Mouse (Mus musculus) lung, adult 2 months (tissue): Measurements from ENCODE around the gene Cmtr2. TPM values are rescaled to one million over a fixed set of nuclear protein-coding genes. Genes with fewer than 3 reads are reported as not detected.

Source experiments
- DNase-seq: peaks from one replicate; pipeline ENCODE4 v3.0.0; 2022
- H3K4me1 ChIP-seq: fragments of 200-500 bp; 2 replicates; pipeline ENCODE4 v1.6.1; 2011; ENCODE audit warnings: low read length; ENCODE audit not compliant: control insufficient read depth, insufficient read depth
- H3K4me3 ChIP-seq: fragments of 200-500 bp; replicated peaks from 2 replicates; pipeline ENCODE3; 2011; ENCODE audit warnings: low read depth, mild to moderate bottlenecking, control low read depth, low read length; ENCODE audit errors: extremely low read depth
- CTCF ChIP-seq: fragments of 200-500 bp; IDR thresholded peaks from 2 replicates; pipeline ENCODE4 v1.5.1; 2011; ENCODE audit warnings: mild to moderate bottlenecking, low read length, control low read depth; ENCODE audit not compliant: insufficient read depth
- POLR2A ChIP-seq: fragments of 200-500 bp; IDR thresholded peaks from 2 replicates; pipeline ENCODE4 v1.6.1; 2011; ENCODE audit warnings: low read depth, mild to moderate bottlenecking, control low read depth, low read length, borderline replicate concordance; ENCODE audit errors: extremely low read depth
- WGBS: fragments of 180-500 bp; shearing (Covaris S2); methylation state at CpG from one replicate; pipeline ENCODE4 v1.1.7; 2018; 5-methylcytosine and 5-hydroxymethylcytosine counted together
- polyA plus RNA-seq: library from polyadenylated mRNA; depleted of rRNA; stranded (reverse); fragments of >200 nt; gene quantifications from 2 replicates; pipeline ENCODE4 v1.2.3, GENCODE M21; 2012; rRNA removed

Gene Cmtr2
- polyA plus RNA-seq = 2.5 and 3.4 TPM in 2 replicates

- no peak for DNase-seq
- Histone ChIP-seq H3K4me1 (peaks cover 2% of the 10 kb centered on the region; the same call in 1 of the 2 replicates), H3K4me3 (no peak within 1 kb of the TSS)
- no peak for TF ChIP-seq CTCF
- TF ChIP-seq POLR2A = no peak
- WGBS = 73% methylated on average over 7 of the region's 7 CpGs
These were observed at the start of gene Cmtr2 for GRCm38 (mm10) chr8:110215365-110215764. Cmtr2 (plus strand) TSS chr8:110215665.

GRCm38 (mm10) chr8:110166270-110166669 is 49.2 kb upstream of the Cmtr2 start:
- no peak for DNase-seq

GRCm38 (mm10) chr8:110168046-110168445 is 47.4 kb upstream of the Cmtr2 start, which contains the start of gene Calb2:
Calb2 (minus strand) TSS chr8:110168210.
- no peaks in the 10 kb centered on the region for H3K4me1 ChIP-seq
- TF ChIP-seq POLR2A (no peak), CTCF (no peak)
- H3K4me3 ChIP-seq = no peak within 1 kb of the TSS
- DNase-seq = peak; percentile 7
- WGBS = 3% methylated on average over 33 of the region's 33 CpGs

More at GRCm38 (mm10) chr8:110166270-110166669, 49.2 kb upstream of the Cmtr2 start:
- WGBS = 63% methylated on average over 8 of the region's 8 CpGs
- TF ChIP-seq CTCF (no peak), POLR2A (no peak)
- no peak overlapping the region for H3K4me3 ChIP-seq
- H3K4me1 ChIP-seq = no peaks in the 10 kb centered on the region

- TF ChIP-seq CTCF = no peak
- no peak for TF ChIP-seq POLR2A
- DNase-seq = no peak
- WGBS = 62% methylated on average over 6 of the region's 6 CpGs
- Histone ChIP-seq H3K4me1 (no peaks in the 10 kb centered on the region), H3K4me3 (no peak overlapping the region)
These were observed 43.3 kb upstream of the Cmtr2 start for GRCm38 (mm10) chr8:110172161-110172560.

- TF ChIP-seq POLR2A = no peak
- TF ChIP-seq CTCF = no peak
- DNase-seq = no peak
- WGBS = 78% methylated on average over 4 of the region's 4 CpGs
- Histone ChIP-seq H3K4me3 (no peak overlapping the region), H3K4me1 (no peaks in the 10 kb centered on the region)
These were observed 40.6 kb upstream of the Cmtr2 start for GRCm38 (mm10) chr8:110174826-110175225.

- no peak for DNase-seq
- Histone ChIP-seq H3K4me3 (no peak overlapping the region), H3K4me1 (no peaks in the 10 kb centered on the region)
- TF ChIP-seq POLR2A (no peak), CTCF (no peak)
- WGBS = 13% methylated on average over 22 of the region's 22 CpGs
These were observed 37.9 kb upstream of the Cmtr2 start for GRCm38 (mm10) chr8:110177359-110178155.

- DNase-seq = no peak
- Histone ChIP-seq H3K4me3 (no peak overlapping the region), H3K4me1 (no peaks in the 10 kb centered on the region)
- 81% methylated on average over 11 of the region's 11 CpGs for WGBS
- TF ChIP-seq CTCF = no peak
- no peak for TF ChIP-seq POLR2A
These were observed 32.6 kb upstream of the Cmtr2 start for GRCm38 (mm10) chr8:110182735-110183367.

- Histone ChIP-seq H3K4me3 (no peak overlapping the region), H3K4me1 (no peaks in the 10 kb centered on the region)
- WGBS = 24% methylated on average over 11 of the region's 11 CpGs
- DNase-seq = no peak
- TF ChIP-seq CTCF (no peak), POLR2A (no peak)
These were observed 31.7 kb upstream of the Cmtr2 start for GRCm38 (mm10) chr8:110183748-110184147.

GRCm38 (mm10) chr8:110185538-110185937 is 29.9 kb upstream of the Cmtr2 start:
- no peaks in the 10 kb centered on the region for H3K4me1 ChIP-seq
- DNase-seq = no peak
- 74% methylated on average over 4 of the region's 4 CpGs for WGBS

More at GRCm38 (mm10) chr8:110185538-110185937, 29.9 kb upstream of the Cmtr2 start:
- TF ChIP-seq CTCF (no peak), POLR2A (no peak)
- no peak overlapping the region for H3K4me3 ChIP-seq
